Mouse (Mus musculus): ENCODE data around the gene Grn.

The Grn gene

GRCm38 (mm10) chr11:102424666-102425065, 5.4 kb upstream of the Grn start:
- no peak for DNase-seq (ENCODE audit: low spot score)

GRCm38 (mm10) chr11:102425555-102426316, 4.4 kb upstream of the Grn start:
- no peak for DNase-seq (ENCODE audit: low spot score)

GRCm38 (mm10) chr11:102428981-102429540, 1.1 kb upstream of the Grn start:
- no peak for DNase-seq (ENCODE audit: low spot score)

- no peak for DNase-seq (ENCODE audit: low spot score)
Observed at GRCm38 (mm10) chr11:102429551-102429950, 564 bp upstream of the Grn start.

- DNase-seq (ENCODE audit: low spot score): no peak
Observed at GRCm38 (mm10) chr11:102431018-102431645, 1.0 kb downstream of the Grn start.

- no peak for DNase-seq (ENCODE audit: low spot score)
Observed at GRCm38 (mm10) chr11:102431728-102432114, 1.6 kb downstream of the Grn start.

- no peak for DNase-seq (ENCODE audit: low spot score)
Observed at GRCm38 (mm10) chr11:102432115-102432843, 2.2 kb downstream of the Grn start.

GRCm38 (mm10) chr11:102432896-102433295, 2.8 kb downstream of the Grn start:
- DNase-seq (ENCODE audit: low spot score): no peak

- no peak for DNase-seq (ENCODE audit: low spot score)
Observed at GRCm38 (mm10) chr11:102433866-102434265, 3.8 kb downstream of the Grn start.

GRCm38 (mm10) chr11:102434406-102434805, 4.3 kb downstream of the Grn start:
- peak; percentile 67 for DNase-seq (ENCODE audit: low spot score)

GRCm38 (mm10) chr11:102434816-102435705, 4.9 kb downstream of the Grn start:
- DNase-seq (ENCODE audit: low spot score): no peak

- no peak for DNase-seq (ENCODE audit: low spot score)
Observed at GRCm38 (mm10) chr11:102435754-102436470, 5.8 kb downstream of the Grn start.

GRCm38 (mm10) chr11:102436471-102436790, 6.3 kb downstream of the Grn start:
- DNase-seq (ENCODE audit: low spot score): no peak

GRCm38 (mm10) chr11:102437120-102438061, 7.3 kb downstream of the Grn start:
- DNase-seq (ENCODE audit: low spot score): no peak

- no peak for DNase-seq (ENCODE audit: low spot score)
Observed at GRCm38 (mm10) chr11:102438212-102439092, 8.3 kb downstream of the Grn start.

- no peak for DNase-seq (ENCODE audit: low spot score)
Observed at GRCm38 (mm10) chr11:102439093-102440082, 9.3 kb downstream of the Grn start.

GRCm38 (mm10) chr11:102440255-102440654, 10.1 kb downstream of the Grn start:
- DNase-seq (ENCODE audit: low spot score): no peak

GRCm38 (mm10) chr11:102441434-102441833, 11.3 kb downstream of the Grn start:
- DNase-seq (ENCODE audit: low spot score): no peak

Data from ovary, adult 18-20 months (tissue).